Mouse (Mus musculus): Measurements from ENCODE around the gene Tmem252.

Tmem252 gene

DNA sequence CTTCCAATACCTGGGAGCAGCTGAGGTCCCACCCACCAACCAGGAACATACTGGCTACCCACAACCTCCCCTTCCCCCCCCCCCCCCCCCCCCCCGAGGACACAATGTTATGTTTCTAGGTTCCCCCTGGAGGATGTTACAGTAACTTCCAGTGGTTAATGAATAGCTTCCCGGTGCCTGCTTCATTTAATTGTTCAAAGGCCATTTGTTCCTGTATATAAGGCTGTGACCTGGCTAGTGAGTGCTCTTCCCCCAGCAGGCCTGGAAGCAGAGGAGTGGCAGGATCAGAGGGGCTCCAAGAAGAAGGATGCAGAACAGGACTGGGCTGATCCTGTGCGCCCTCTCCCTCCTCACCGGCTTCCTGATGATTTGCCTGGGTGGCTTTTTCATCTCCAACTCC, at the start of gene Tmem252:
Tmem252 (plus strand) TSS at position 247 of the 400 bp plus-strand sequence.
- no peak for DNase-seq (ENCODE audit: extremely low spot score, low read depth, low spot score)

DNA sequence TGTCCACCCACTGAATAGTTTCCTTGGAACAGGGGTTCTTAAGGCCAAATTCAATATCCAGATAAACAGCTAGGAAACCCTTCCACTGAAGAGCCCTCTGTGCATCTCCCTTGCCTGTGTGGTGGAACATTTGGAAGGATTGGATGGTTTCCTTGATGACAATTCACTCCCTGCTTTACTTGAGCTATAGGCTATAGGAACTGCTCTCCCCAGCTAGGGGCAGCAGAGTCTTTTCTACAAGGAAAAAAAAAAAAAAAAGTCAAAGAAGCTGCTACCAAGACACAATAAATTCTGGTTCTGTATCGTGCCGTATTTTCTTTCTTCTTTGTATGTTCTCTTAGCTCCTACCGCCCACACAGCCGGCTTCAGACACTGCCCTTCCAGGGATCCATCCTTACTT, 45.8 kb upstream of the Tmem252 start:
- no peak for DNase-seq (ENCODE audit: extremely low spot score, low read depth, low spot score)

GRCm38 (mm10) chr19:24633008-24633407, 40.8 kb upstream of the Tmem252 start:
- no peak for DNase-seq (ENCODE audit: extremely low spot score, low read depth, low spot score)

DNA sequence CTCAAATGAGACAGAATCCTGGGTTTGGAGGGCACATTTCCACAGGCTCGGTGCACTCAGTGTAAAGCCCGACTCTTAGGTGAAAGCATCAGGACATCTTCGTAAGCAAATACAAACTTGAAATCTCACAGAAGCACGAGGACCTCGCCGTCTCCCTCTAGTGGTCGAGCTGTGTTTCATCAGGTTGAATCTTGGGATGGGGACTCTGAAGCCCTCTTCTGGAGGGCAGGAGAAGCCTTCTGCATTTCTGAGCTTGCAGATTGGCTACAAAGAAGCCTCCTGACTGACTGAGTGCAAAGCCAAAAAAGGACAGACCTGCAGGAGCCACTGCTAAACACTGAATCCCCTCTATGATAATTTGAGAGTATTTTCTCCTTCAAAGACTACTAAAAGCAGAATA, 39.2 kb upstream of the Tmem252 start:
- peak; percentile 68 for DNase-seq (ENCODE audit: extremely low spot score, low read depth, low spot score)

DNA sequence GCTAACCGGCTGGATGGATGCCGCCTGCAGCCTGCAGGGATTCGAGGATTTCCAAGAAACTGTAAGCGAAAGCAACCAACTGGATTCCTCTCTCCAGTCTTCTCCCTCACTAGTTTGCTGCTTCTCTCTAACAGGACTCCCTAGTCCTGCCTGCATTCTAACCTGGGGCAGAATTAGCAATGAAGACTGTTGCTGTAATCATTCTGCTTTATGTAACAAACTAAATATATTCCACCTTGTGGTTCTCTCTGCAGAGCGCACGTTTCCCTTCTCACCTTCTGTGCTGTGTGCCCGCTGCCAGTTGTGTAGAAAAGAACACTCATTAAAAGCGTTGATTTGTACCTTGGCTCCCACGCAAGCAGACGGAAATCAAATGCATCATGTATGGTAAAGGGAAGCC, 37.2 kb upstream of the Tmem252 start:
- no peak for DNase-seq (ENCODE audit: extremely low spot score, low read depth, low spot score)

GRCm38 (mm10) chr19:24637988-24638387, 35.8 kb upstream of the Tmem252 start:
- no peak for DNase-seq (ENCODE audit: extremely low spot score, low read depth, low spot score)

- DNase-seq (ENCODE audit: extremely low spot score, low read depth, low spot score) = no peak
These were observed 32.8 kb upstream of the Tmem252 start for GRCm38 (mm10) chr19:24640982-24641381.

DNA sequence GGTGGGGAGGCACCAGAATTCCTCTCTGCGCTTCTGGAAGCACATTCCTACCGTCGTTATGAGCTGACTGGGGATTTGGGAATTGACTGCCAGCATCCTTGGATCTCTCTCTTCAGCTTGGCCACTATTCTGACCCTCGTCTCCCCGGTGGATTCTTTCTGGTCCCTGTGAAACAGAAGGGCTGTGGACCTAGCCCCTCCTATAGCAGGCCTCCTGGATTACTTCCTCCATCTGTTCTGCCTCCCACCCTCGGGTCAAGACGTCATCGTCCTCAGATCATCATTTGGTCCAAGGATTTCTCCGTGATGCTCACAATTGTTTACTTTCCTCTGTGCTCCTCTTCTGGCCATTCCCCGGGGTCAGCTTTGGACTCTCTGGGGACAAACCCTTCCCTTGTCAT, 28.8 kb upstream of the Tmem252 start:
- DNase-seq (ENCODE audit: extremely low spot score, low read depth, low spot score) = no peak

- no peak for DNase-seq (ENCODE audit: extremely low spot score, low read depth, low spot score)
These were observed 27.5 kb upstream of the Tmem252 start for GRCm38 (mm10) chr19:24646162-24646829.

- no peak for DNase-seq (ENCODE audit: extremely low spot score, low read depth, low spot score)
These were observed 25.8 kb upstream of the Tmem252 start for GRCm38 (mm10) chr19:24648016-24648415.

GRCm38 (mm10) chr19:24650428-24650827, 23.4 kb upstream of the Tmem252 start:
- DNase-seq (ENCODE audit: extremely low spot score, low read depth, low spot score) = no peak

DNA sequence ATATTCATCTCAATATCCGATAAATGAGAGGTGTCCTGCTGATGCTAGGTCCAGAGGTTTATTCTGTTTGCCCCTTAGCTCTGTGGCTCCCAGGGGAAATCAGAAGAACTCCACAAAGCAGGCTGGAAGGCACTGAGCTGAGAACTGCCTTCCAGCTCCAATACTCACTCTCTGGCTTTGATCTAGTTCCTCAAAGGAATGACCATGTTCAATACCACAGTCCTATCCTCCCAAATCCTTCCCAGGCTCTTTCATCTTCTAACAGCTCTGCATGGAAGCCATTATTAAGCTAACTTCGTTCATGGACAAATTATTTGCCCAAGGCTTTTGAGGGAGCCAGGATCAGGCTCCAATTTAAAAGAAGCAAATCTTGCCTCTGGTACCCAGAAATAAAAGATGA, 22.2 kb upstream of the Tmem252 start:
- no peak for DNase-seq (ENCODE audit: extremely low spot score, low read depth, low spot score)

DNA sequence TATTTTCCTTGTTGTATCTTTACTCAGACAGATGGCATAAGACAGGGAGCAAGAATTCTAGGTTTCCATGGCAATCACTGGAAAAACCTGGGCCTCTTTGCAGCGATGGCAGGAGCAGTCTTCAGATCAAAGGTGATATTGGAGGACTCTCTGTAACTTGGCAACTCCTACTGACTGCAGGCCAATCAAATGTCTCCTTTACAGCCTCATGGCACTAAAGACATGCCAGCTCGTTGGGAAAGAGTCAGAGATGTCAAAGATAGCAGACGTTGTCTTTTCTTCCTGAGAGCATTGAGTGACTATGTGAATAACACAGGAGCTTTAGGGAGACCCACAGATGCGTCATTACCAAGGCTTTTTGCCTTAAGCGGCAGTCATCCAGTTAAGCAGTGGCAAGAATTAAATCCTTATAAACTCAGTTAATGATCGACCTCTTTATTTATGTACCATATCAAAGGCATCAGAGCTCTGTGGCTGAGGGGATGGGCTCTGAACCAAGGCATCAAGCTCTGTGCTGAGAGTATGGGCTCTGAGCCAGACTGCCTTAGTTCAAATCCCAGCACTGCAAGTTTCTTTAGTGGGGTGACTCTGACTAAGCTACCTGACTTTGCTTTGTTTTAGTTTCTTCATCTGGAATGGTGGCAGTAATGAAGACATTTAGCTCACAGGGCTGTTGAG, 21.3 kb upstream of the Tmem252 start:
- DNase-seq (ENCODE audit: extremely low spot score, low read depth, low spot score) = no peak

GRCm38 (mm10) chr19:24653230-24653799, 20.5 kb upstream of the Tmem252 start:
- DNase-seq (ENCODE audit: extremely low spot score, low read depth, low spot score) = no peak

DNA sequence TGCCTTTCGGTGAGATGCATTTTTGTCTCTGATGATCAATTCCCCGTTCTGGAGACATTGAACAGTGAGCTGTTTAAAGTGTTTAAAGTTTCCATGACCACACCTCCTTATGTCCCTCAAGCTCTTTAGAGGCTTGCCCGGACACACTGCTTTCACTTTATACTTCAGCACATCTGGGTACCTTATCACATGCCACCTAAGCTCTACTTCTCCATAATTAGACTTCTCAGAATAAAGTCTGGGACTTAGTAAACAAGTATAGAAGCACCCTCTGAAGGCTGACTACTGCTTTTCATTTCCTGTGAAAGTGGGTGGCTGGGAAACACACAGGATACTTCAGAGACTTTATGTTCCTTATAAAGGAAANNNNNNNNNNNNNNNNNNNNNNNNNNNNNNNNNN, 16.8 kb upstream of the Tmem252 start:
- no peak for DNase-seq (ENCODE audit: extremely low spot score, low read depth, low spot score)

- DNase-seq (ENCODE audit: extremely low spot score, low read depth, low spot score) = no peak
These were observed 11.5 kb upstream of the Tmem252 start for GRCm38 (mm10) chr19:24662346-24662745.

DNA sequence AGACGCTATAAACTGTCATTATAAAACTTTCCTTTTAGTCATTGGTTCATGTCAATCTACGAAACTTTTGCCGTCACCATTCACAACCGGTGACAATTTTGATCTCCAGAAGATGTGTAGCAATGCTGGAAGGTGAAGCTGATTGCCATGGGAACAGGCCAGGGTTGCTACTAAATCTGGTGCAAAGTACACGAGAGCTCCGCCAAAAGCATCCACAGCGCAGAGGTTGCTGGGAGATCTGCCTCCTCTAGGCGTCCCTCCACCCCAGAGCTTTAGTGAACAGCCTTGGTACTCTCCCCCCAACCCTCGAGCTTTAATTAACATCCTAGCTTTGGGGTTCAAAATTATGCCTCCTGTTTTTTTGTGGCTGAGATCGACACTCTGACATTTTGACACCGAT, 8.0 kb upstream of the Tmem252 start:
- no peak for DNase-seq (ENCODE audit: extremely low spot score, low read depth, low spot score)

- no peak for DNase-seq (ENCODE audit: extremely low spot score, low read depth, low spot score)
These were observed 6.3 kb upstream of the Tmem252 start for GRCm38 (mm10) chr19:24667527-24667926.

DNA sequence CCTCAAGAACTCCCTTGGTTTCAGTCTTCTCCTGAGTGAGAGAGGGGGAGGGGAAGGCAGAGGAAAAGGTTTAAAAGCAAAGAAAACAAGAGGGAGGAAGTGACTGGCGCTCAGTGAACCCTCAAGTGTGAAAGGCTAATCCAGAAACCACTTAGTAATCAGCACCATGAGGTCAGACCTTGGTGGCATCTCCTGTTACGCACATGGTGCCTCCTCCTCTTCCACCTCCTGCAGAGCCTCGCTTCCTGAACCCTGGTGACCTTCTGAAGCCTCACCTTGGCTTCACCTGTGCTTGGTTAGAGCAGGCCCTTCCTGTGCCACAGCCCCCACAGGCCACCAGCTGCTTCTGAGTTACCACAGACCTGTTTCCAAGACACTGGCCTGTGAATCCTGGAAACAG, 2.2 kb upstream of the Tmem252 start:
- no peak for DNase-seq (ENCODE audit: extremely low spot score, low read depth, low spot score)

DNA sequence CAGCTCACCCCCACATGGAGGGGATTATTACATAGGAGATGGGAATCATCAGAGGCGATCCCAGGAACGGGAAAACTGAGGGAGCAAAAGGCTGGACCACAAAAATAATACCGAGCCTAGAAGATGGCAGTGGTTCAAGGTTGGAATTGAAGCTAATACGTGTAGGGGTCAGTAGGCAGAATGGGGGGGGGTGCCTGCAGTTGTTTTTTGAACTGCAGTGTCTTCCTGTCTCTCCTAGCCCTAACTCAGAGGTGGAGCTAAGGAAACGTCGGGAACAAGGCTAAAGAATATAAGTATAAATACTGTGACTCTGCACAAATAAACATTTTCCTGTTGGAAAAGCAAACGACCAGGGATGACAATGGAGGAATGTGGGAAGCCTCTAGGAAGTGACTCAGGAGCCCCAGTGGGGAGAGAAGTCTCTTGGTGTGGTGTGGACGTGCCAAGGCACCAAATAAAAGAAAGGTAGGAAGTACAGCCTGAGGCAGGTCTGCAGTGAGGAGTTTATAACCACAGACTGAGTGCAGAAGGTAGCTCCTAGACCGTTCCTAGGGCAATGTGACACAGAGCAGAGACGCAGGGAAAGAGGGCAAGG, 1.3 kb upstream of the Tmem252 start:
- no peak for DNase-seq (ENCODE audit: extremely low spot score, low read depth, low spot score)

DNA sequence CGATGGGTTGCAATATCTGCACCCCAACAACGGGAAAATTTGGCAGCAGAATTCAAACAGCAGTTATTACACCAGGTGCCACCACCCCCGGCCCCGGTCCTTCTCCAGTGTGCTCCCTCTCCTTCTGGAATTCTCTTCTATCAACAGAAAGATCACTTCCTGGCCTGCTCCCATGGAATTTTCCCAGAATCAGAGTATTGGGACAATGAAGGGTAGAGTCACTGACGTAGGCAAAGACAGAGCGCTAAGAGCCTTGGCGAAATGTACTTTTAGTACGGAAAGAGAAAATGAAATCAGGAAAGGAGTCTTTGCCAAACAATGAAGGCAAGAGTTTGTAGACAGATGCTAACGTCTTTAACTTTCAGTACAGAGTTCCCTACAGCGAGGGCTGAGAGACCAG, 477 bp upstream of the Tmem252 start:
- DNase-seq (ENCODE audit: extremely low spot score, low read depth, low spot score) = no peak

DNA sequence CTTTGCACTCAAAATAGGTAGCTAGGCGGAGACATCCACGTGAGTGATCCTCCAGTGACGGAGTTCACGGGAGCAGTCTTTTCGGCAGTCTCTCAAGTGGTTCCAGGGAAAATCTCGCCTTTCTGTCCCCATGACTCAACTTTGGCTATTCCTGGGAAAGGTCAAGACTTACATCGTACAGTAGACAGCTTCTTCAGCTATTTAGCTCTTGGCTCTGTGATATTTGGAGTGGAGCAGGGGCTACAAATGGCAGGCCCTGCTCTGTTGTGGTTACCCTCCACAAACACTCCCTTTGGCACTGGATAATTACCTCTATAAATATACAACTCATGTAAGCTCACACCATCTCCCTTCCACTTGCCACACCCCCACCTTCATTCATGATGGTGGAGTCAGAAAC, 2.6 kb downstream of the Tmem252 start:
- DNase-seq (ENCODE audit: extremely low spot score, low read depth, low spot score) = no peak

Data from hindlimb bud, embryonic 11.5 days (tissue).